Mouse (Mus musculus) G1E (cell line): ENCODE measurements at regions not wholly inside any gene's neighbourhood (a gene's known extent, or its start where the extent isn't known, plus 50 kb on each side); places are given as distances from the start of the nearest gene placed in this dataset.

Experiments used
- ATAC-seq: 2 replicates; pipeline ENCODE4 v1.8.0; 2016; ENCODE audit warnings: mild to moderate bottlenecking; ENCODE audit not compliant: insufficient number of reproducible peaks, poor library complexity, low FRiP score, severe bottlenecking; ENCODE audit errors: extremely low read depth
- DNase-seq: peaks from one replicate; pipeline ENCODE4 v3.0.0; 2012; ENCODE audit warnings: low spot score
- H3K27me3 ChIP-seq: 2 replicates; pipeline ENCODE4 v1.6.1; 2012; ENCODE audit warnings: mild to moderate bottlenecking, low read length, inconsistent platforms; ENCODE audit not compliant: insufficient read depth
- H3K36me3 ChIP-seq: replicated peaks from 2 replicates; pipeline ENCODE3; 2012; ENCODE audit warnings: mild to moderate bottlenecking, inconsistent platforms
- H3K4me1 ChIP-seq: 2 replicates; pipeline ENCODE4 v1.6.1; 2012; ENCODE audit warnings: low read depth, low read length, inconsistent platforms, mixed read lengths; ENCODE audit not compliant: insufficient read depth
- H3K4me3 ChIP-seq: 2 replicates; pipeline ENCODE4 v1.5.1; 2012; ENCODE audit warnings: low read depth, mild to moderate bottlenecking, inconsistent platforms, low read length, moderate library complexity, mixed read lengths
- H3K9me3 ChIP-seq: replicated peaks from 2 replicates; pipeline ENCODE4 v1.6.1; 2012; ENCODE audit warnings: inconsistent platforms
- CTCF ChIP-seq: IDR thresholded peaks from 2 replicates; pipeline ENCODE4 v1.5.1; 2012; ENCODE audit warnings: low read depth, low read length, inconsistent platforms, mixed read lengths
- GATA1 ChIP-seq: IDR thresholded peaks from 2 replicates; pipeline ENCODE4 v1.6.1; 2012; ENCODE audit warnings: borderline replicate concordance, low read length, inconsistent platforms, mixed read lengths
- GATA2 ChIP-seq: IDR thresholded peaks from 2 replicates; pipeline ENCODE4 v1.6.1; 2012; ENCODE audit warnings: low read depth, low read length, inconsistent platforms, borderline replicate concordance
- POLR2AphosphoS5 ChIP-seq: IDR thresholded peaks from 2 replicates; pipeline ENCODE4 v1.6.1; 2012; ENCODE audit warnings: low read depth, low read length, inconsistent platforms; ENCODE audit not compliant: insufficient replicate concordance
- TAL1 ChIP-seq: conservative IDR thresholded peaks from 2 replicates; pipeline ENCODE4 v1.6.1; 2012; ENCODE audit warnings: low read depth, low read length, inconsistent platforms, mixed read lengths

DNA sequence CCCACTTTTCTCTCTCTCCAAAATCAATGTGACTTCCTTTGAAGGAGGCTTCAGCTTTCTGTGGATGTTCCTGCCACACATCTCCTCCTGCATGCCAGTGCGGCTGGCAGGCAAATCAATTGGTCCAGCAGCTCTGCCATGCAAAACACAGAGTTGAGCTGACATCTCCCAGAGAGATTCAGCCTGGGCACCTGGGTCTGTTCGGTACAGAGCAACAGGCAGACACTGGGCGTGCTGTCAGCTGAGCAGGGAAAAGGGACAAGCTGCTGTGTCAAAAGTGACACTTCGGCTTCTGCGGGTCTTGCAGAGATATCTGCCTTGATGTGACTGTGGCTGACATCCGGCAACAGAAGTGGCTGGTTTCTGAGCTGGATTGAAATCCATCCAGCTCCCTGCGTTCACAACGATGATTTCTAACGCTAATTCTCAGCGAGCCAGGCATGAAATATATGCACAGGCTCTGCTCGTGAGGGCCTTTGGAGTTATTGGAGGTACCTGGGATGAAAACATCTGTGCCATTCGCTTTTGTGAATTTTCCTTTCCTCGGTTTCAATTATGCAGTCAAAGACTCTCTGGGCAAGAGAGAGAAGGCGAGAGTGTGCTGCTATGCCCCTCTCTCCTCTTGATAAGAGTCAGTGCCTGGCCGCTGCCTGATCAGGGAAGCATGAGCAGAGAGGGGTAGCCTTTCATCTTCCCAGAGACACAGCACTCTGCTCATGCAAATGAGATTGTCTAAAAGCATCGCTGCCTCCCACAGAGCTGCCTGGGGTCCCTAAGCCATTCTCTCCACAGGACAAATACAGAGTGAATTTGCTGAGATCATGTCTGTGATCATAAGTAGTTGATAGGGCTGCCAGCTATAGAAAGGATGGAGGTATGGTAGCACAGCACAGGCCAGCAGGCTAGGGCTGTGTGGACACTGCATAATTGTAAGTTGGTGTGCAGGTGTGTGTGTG is 295.4 kb upstream of the Myt1l start:
- Histone ChIP-seq H3K27me3 (no peaks in the 10 kb centered on the region), H3K4me1 (no peaks in the 10 kb centered on the region), H3K9me3 (peaks cover 68% of the 10 kb centered on the region), H3K4me3 (no peak overlapping the region), H3K36me3 (no peaks in the 10 kb centered on the region)
- TF ChIP-seq GATA1: no peak
- no peak for TF ChIP-seq CTCF
- no peak for TF ChIP-seq TAL1
- no peak for TF ChIP-seq GATA2
- no peak for TF ChIP-seq POLR2AphosphoS5
- no peak for DNase-seq
- ATAC-seq: no peak

DNA sequence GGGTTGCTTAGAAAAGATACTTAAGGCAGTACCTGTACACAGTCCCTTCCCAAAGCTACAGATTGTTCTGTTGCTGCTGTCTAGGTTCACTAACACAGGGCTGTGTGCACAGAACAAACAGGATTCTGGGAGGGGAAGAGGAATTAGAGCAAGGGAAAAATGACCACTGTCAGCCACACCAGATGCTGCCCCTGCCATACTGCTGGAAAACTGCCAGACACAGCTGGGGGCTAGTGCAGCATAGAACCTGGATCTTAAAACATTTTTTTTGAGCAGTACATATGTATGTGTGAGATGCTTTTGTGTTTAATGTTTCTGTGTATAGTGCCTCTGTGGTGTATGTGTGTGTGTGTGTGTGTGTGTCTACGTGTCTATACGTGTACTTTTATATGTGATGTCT is 291.7 kb upstream of the Myt1l start:
- ATAC-seq (no peak), DNase-seq (no peak)
- Histone ChIP-seq H3K4me1 (no peaks in the 10 kb centered on the region), H3K27me3 (no peaks in the 10 kb centered on the region), H3K9me3 (peaks cover 67% of the 10 kb centered on the region), H3K36me3 (no peaks in the 10 kb centered on the region), H3K4me3 (no peak overlapping the region)
- TF ChIP-seq GATA1 (no peak), POLR2AphosphoS5 (no peak), GATA2 (no peak), CTCF (no peak), TAL1 (no peak)

DNA sequence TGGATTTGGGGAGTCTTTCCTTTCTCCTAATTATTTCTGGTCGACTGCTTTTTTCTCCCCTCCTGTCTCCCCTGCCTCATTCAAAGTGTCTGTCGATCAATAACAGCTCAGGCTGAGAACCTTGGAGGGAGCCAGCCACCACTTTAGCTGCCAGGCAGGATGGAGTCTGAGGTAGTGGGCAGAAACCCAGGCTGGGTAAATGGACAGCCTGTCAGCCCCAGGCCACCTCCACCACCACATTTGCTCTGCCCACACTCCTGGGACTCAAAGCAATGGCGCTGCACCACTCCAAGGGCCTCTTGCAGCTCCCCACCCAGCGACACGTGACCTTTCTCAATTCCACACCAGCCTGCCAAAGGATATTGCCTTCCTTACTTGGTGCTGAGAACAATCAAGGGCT is 290.7 kb upstream of the Myt1l start:
- Histone ChIP-seq H3K9me3 (peaks cover 75% of the 10 kb centered on the region), H3K4me1 (no peaks in the 10 kb centered on the region), H3K27me3 (no peaks in the 10 kb centered on the region), H3K36me3 (no peaks in the 10 kb centered on the region), H3K4me3 (no peak overlapping the region)
- DNase-seq (no peak), ATAC-seq (no peak)
- no peak for TF ChIP-seq CTCF
- no peak for TF ChIP-seq GATA2
- TF ChIP-seq TAL1: no peak
- TF ChIP-seq POLR2AphosphoS5: no peak
- TF ChIP-seq GATA1: no peak

DNA sequence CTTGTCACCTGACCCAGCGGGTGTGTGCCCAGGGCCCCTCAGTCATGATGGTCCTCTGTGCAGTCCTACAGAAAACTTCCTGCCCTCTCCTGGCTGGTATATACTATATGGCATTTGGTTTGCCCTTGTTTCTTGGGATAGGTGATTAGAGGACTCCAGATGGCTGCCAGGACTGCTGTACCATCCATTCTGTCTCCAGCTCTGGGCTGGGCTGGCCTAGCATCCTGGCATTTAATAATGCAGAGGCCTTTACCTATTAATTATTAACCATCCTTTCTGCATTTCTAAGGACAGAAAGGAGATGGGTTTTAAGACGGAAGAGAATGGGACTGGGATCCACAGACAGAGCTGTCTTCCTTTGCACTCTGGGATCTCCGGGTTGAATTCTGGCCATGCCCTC is 288.7 kb upstream of the Myt1l start:
- Histone ChIP-seq H3K9me3 (peaks cover 81% of the 10 kb centered on the region), H3K4me1 (no peaks in the 10 kb centered on the region), H3K4me3 (no peak overlapping the region), H3K27me3 (no peaks in the 10 kb centered on the region), H3K36me3 (no peaks in the 10 kb centered on the region)
- no peak for DNase-seq
- no peak for ATAC-seq
- TF ChIP-seq CTCF: no peak
- TF ChIP-seq GATA2: no peak
- no peak for TF ChIP-seq GATA1
- TF ChIP-seq POLR2AphosphoS5: no peak
- no peak for TF ChIP-seq TAL1

DNA sequence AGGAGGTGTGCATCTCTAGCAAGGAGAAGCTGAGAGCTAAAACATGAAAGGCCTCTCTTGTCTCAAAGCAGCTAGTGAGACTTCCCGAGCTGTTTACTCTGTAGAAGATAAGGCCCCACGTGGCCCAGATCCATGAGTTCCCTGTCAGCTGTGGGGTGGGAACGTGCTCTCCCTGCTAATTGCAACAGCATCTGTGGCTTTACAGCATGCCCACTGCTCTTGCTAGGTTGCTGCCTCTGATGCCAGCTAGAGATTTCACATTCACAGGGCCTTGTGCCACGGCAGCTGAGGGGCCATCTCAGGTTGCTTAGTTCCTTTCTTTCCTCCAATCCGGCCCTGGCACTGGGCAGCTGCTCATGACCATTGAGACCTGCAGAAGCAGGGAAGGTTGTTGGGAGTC is 288.2 kb upstream of the Myt1l start:
- Histone ChIP-seq H3K4me3 (no peak overlapping the region), H3K36me3 (no peaks in the 10 kb centered on the region), H3K9me3 (peaks cover 85% of the 10 kb centered on the region), H3K27me3 (no peaks in the 10 kb centered on the region), H3K4me1 (no peaks in the 10 kb centered on the region)
- DNase-seq (no peak), ATAC-seq (no peak)
- no peak for TF ChIP-seq POLR2AphosphoS5
- TF ChIP-seq CTCF: no peak
- TF ChIP-seq TAL1: no peak
- TF ChIP-seq GATA1: no peak
- TF ChIP-seq GATA2: no peak

DNA sequence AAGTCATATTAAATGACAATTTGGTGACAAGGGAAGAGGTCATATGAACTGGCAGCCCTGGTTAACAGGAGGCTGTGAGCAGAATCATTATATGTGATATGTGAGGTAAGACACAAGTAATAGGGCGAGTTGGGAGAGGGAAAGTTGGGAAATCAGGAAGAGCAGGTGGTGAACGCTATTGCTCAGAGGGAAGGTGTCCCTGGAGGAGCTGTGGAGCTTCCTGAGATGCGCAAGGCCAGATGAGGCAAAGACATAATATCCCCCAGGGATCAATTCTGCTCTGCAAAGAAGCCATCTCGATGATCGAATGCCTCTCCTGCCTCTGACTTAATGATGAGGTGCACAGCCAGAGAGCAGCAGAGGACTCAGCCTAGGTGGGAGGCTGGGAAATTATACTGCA is 285.1 kb upstream of the Myt1l start:
- Histone ChIP-seq H3K4me1 (no peaks in the 10 kb centered on the region), H3K9me3 (peaks cover 85% of the 10 kb centered on the region), H3K4me3 (no peak overlapping the region), H3K27me3 (no peaks in the 10 kb centered on the region), H3K36me3 (no peaks in the 10 kb centered on the region)
- DNase-seq (no peak), ATAC-seq (no peak)
- TF ChIP-seq TAL1: no peak
- TF ChIP-seq POLR2AphosphoS5: no peak
